Mouse (Mus musculus): ENCODE measurements around the gene Prkar1b. TPM values are rescaled to one million over a fixed set of nuclear protein-coding genes. Genes with fewer than 3 reads are reported as not detected.

Gene Prkar1b
- polyA plus RNA-seq, 1 experiment, result 5.1 TPM

DNA sequence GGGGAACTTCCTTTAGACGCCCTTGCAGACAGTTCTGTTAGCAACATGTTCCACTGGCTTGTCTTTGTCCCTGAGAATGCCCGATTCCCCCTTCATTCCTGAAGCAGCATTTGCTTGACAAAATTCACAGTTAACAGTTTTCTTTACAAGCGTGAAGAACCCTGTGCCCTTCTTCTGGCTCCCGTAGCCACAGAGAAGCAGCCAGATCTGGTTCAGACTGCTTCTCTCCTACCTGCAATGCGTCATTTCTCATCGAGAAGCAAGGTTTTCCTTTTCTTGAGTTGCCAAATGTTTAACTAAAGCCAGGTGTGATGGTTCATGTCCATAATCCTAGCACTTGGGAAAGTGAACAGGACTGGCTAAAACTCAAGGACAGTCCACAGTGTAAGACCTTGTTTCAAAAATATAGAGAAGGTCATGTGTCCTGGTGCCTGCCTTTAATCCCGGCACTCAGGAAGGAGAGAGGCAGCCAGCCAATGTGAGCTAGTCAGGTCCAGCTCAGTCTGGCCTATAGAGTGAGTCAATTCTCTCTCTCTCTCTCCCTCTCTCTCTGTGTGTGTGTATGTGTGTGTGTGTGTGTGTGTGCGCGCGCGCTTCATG lies 3.2 kb downstream of the Prkar1b start:
- no peak for DNase-seq (ENCODE audit: low read depth)

DNA sequence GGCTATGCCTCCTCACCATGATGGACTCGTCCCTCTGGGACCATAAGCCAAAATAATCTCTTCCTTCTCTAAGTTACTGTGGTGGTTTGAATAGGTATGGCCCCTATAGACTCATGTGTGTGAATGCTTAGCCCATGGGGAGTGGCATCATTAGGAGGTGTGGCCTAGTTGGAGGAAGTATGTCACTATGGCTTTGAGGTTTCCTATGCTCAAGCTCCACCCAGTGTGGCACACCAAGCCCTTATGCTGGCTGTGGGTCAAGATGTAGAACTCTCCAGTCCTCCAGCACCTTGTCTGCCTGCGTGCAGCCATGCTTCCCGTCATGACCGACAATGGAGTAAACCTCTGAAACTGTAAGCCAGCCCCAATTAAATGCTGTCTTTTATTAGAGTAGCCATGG lies 4.1 kb downstream of the Prkar1b start:
- DNase-seq (ENCODE audit: low read depth), result no peak

DNA sequence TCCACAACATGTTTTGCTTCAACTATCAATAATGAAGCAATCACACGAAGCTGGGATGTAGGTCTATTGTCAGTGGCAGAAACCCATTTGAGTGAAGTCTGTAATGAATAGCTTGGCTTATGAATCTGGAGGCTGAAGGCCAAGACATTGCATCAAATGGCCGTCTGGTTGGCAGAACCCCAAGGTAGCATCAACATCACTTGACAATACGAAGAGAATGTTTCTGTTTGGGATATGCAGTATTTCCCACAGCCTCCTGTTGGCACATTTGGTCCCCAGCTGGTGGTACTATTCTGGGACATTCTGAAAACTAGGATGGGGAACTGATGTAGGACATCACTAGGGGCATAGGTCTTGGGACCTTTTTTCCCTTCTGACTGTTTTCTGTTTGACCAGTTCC lies 5.9 kb downstream of the Prkar1b start:
- DNase-seq (ENCODE audit: low read depth), result no peak

DNA sequence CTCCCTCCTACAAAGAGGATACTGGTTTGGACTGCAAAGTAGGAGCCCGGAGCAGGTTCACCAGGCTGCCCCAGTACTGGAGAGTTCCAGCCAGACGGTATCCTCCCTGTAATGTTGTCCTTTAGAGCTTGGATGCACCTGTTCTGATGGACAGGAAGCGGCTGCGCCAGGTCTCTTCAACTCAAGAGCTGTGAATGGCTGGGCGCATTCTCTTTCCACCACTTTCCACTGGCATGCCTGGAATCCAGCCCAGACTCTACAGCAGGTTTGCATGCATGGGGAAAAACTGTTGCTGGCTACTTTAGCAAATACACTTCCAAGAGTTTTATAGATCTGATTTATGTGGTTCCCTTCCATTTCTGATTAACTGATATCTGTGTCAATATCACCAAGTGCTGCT lies 8.5 kb downstream of the Prkar1b start:
- DNase-seq (ENCODE audit: low read depth), result no peak

DNA sequence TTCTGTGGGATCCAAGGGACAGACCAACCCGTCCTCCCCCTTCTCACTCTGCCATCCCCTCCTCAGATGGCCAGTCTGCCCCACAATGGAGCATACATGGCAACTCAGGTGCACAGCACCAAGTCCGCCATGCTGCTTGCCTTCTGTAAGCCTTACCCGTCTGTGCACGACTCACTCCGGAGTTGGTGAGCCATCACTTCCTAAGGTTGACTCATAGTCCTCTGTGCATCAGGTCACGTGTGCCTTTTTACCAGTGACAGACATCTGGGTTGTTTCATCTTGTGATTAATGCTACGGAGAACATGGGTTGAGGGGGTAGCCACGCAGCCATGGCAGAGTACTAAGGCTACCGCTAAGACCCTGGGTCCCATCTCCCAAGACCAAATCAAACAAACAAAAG lies 9.2 kb downstream of the Prkar1b start:
- no peak for DNase-seq (ENCODE audit: low read depth)

DNA sequence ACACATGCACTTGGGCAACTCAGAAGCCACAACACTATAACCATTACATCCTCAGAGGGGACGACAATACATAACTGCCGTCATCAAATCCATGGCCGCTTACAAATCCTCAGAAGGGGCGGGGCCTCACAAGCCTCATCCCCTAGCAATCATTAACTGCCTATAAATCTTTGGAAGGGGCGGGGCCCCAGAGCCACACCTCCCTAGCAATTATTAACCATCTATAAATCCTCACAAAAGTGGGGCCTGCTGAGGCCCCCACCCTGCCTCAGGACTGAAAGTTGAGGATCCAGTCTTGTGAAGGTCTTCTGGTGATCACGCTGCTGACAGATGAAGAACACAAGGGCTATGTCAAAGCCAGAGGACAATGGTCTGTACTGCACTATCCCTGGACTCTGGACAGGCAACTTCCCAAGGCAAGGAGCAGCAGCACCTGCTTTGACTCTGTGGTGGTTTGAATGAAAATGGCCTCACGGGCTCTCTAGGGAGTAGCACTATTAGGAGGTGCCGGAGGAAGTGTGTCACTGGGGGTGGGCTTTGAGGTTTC lies 10.8 kb downstream of the Prkar1b start:
- no peak for DNase-seq (ENCODE audit: low read depth)

DNA sequence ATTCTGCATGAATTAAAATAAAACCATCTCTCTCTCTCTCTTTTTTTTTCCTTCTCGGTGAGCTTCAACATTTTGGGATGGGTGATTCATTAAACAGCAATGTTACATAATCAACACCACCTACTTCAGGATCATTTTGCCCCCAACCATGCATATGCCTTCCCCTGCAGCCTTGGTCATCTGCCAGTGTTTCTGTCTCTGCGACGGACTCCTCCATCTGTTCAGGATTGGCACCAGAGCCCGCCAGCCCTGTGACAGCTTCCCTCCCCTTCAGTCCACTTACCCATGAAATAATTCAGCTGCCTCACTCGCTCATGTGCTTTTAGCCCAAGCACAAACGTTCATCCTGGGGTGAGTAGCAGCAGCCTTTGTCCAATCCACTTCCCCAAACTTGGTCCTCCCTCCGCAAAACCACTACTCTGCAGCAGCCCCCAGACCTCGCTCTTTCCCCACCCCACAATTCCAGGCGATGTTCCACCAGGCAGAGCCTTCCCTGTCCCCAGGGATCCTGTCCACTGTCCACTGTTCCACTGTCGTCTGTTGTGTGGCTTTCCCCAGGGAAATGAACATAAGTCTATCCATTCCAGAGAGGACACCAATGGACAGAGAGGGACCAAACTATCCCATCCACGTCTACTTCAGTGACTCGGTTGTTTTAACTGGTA lies 11.4 kb downstream of the Prkar1b start:
- DNase-seq (ENCODE audit: low read depth), result no peak

DNA sequence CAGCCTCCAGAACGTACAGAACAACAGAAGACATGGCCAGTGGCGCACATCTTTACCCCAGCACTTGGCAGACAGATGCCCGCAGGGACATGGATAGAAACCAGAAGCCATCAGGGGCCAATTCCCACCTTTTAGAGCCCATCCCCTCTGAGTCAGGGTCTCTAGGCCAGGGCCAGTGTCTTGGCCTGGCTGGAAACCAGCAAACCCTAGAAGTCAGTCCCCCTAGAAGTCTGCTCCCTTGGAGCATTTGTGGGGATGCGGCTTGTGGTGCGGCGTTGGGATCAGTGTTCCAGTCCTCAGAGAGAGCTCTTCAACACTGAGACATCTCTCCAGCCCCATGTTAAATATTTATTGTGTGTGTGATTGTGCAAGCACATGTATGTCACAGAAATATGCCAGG lies 12.6 kb downstream of the Prkar1b start:
- DNase-seq (ENCODE audit: low read depth), result no peak

DNA sequence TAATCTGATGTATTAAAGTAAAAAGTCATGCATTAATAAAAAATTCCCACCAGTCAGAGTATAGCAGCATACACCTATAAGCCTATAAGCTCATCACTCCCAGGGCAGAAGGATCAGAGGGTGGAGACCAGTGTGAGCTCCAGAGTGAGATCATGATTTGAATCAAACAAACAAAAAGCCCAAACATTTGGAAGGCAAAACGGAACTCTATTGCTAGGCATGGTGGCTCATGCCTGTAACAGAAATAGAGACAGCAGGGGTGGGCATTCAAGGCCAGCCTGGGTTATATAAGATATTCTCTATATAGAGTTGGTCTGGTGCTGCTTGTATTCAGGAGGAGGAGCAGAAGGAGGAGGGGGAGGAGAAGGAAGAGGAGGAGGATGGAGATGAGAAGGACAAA lies 13.5 kb downstream of the Prkar1b start:
- no peak for DNase-seq (ENCODE audit: low read depth)

DNA sequence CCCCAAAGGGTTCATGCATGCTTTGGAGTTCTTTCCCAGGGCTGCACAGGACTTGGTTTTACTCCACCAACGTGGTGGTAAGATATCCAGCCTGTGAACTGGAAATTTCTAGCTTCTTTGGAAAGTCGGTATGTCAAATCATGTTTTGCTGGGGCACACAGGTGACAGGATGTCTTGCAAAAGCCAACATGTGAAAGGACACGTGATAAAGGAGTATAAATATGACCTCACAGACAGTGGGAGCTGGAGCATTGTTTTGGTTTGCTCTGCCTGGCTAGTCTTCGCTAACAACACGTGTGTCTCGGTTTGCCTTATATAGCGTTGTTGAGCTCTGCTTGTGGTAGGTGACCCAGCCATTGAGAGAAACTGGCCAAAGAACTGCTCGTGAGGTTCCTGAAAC lies 15.3 kb downstream of the Prkar1b start:
- no peak for DNase-seq (ENCODE audit: low read depth)

DNA sequence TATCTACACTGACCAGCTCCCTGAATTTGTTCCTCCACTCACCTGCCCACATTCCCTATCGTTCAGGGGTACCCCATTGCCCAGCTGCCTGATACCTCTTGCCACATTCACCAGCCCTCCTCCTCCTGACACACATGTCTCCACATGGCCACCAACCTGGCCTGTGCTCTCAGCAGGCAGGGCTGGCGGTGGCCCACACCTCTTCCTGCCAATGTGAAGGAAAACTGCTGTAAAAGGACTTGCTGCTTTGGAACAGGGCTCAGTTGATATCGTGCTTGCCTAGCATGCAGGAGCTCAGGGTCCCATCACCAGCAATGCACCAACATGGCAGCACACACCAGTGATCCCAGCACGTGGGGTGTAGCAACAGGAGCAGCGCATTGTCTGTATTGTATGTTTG lies 19.4 kb downstream of the Prkar1b start:
- DNase-seq (ENCODE audit: low read depth), result no peak

DNA sequence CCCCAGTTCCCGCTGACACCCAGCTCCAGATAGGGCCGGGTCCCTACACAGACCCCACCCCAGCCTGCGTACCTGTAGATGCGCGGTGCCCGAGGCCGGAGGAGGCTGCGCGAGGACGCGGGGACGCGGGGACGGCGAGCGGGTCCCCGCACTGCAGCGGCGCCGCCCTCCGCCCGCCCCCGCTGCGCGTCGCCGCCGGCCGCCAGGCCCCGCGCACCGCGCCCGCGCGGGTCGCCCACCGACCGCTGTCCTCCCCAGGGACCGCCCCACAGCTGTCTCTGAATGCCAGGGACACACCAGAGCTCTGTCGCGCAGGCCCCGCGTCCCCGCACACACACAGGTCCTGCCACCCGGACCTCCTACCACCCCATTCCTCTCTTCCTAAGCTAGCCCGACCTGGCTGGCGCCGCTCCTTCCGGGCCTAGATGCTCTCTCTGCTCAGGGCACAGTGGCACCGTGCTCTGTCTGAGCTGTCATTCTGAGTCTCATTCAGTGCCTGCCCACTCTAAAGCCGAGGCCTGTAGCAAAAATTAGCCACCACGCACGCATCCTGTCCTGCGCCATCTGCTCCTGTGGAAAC lies 20.1 kb downstream of the Prkar1b start:
- DNase-seq (ENCODE audit: low read depth), result no peak

DNA sequence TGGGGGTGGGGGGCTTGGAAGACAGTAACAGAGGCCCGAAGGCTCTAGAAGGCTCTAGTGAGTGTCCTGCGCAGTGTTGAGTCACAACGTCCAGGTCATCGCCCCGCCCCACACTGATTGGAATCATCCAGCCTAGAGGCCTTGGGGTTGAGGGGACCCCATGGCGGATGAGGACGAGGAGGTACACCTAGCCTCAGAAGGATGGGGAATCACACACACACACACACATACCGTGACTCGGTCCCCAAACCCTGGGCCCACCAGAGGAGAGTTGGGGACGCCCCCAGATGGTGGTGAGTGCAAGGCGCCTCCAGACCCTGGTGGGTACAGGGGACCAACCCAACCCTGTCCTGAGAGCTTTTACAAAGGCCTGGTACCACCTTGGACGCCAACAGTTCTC lies 20.7 kb downstream of the Prkar1b start:
- no peak for DNase-seq (ENCODE audit: low read depth)

DNA sequence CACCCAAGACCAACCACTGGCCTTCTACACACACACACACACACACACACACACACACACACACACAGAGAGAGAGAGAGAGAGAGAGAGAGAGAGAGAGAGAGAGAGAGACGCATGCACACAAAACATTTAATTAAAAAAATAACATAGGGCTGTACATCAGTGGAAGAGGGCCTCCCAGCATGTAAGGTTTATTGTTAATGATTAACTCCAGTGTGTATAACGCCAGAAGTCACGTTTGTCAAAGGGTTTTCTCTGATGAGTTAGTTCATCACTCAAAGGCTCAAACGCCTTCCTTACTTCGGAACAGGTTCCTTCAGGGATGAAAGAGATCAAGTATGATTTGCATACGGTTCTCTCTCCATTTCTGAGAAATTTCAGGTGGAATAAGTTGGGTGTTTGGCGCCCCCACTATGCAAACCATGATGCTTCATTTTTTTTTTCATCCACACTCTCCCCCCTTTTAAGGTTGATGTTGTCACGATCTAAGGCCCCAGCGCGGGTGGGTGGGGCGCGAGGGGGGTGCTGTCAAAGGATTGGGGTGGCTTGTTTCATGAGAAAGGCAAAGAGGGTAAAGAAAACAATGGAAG lies 21.2 kb downstream of the Prkar1b start:
- DNase-seq (ENCODE audit: low read depth), result no peak

DNA sequence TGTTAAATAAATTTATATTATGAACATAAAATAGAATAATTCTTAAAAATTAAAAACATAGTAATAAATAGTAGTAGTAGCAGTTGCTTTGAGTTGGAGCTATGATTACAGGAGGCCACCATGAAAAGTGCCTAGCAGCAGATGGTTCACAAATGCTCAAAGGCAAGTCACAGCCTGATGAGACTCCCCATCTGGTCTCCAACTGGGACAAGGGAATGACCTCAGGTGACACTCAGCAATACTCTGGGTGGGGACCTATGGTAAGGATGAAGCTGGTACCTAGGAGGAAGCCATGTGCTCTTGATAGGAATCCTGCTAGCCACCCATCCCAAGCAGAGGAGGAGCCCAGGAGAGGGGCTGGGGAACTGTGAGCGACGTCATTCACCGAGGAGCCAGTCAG lies 24.1 kb downstream of the Prkar1b start:
- no peak for DNase-seq (ENCODE audit: low read depth)

DNA sequence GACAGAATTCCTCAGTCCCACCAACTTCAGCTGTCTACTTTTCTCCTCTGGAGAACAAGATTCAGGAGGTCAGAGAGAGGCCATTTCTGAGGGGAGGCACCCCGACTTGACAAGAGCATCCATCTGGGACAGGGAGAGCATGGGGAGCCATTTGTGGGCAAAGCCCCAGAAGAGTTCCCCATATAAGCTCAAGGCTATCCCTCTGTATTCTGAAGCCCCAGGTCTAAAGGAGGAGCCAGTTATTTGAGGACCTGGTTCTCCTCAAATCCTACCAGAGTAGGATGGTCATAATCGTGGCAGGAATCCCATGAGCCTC lies 30.9 kb downstream of the Prkar1b start:
- DNase-seq (ENCODE audit: low read depth), result no peak

DNA sequence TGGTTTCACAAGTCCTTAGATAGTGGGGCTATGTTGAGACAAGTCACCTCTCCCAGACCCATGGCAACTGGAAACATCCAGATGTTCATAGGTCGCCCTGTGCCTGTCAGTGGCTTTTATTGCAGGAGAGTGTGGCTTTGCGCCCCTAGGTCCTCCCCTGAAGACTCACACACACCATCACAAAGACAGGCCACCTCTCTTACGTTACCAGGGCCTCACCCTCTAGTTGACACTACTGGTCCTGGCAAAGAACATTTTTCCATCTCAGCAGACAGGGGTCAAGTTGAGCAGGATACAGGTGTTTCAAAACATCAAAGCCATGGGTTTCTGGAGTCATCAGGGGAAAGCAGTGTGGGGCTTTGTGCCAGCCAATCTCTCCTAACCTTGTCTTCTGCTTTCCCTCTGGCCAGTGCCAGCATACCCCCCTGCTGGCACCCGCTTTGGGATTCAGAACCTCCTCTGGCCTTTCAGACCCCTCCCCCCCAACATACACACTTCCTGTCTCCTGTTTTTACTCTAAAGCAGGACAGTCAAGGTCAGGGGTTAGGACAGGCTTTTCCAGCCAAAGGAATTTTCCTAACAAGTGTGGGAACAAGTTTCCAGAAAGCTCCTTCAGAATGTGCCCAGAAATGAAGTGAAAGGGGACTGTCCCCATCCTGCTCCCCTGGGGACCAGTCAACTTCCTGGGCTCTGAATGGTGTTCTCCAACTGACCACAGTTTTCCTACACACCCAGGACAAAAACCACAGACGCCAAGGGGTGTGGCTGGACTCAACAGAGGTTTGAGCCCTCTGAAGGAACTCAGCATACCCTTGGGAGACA lies 31.5 kb downstream of the Prkar1b start:
- DNase-seq (ENCODE audit: low read depth), result no peak

DNA sequence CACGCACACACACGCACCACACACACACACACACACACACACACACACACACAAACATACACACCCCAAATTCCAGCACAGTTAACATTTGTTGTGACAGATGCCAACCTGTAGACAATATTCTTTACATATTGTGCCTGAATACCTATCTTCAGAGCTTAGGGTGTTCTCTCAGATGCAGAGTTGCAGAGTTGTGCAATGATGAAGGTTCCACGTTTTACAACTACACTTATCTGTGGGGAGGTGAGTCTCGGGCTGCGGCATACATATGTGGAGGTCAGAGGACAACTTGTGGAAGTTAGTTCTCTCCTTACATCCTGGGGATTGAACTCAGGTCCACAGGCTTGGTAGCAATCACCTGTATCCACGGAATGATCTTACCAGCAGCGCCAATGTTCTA lies 34.3 kb downstream of the Prkar1b start:
- no peak for DNase-seq (ENCODE audit: low read depth)

DNA sequence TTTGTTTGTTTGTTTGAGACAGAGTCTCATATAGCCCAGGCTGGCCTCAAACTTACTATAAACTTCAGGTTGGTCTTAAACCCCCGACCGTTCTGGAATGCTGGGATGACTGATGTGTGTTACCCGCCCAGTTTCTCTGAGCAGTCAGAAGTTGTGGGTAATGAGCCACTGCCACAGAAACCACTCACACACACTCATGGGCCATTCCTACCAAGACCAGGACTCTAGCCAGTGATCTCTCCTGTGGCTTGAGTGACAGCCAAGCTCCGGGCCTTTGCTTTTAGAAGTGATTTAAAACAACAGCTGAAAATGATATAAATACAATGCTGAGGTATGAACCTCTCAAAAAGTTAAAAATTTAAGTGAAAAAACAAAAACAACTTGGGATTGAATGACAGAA lies 34.9 kb downstream of the Prkar1b start:
- DNase-seq (ENCODE audit: low read depth), result no peak

DNA sequence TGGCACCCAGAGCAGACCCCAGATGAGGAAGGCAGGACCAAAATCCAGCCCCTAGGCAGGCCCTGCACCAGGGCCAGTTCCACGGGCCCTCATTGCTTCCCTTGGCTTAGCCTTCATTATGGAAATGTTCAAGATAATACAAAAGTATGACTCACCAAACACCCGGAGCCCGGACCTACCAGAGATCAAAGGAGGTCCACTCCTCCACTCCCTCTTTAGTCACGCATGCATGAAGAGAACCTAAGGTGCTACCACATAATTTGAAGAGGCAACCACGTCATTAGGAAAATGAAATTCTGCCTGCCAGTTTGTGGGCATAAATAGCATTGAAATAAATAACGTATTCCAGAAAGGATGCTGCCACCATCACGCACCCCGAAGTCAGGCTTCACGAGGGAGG lies 37.4 kb downstream of the Prkar1b start:
- no peak for DNase-seq (ENCODE audit: low read depth)

DNA sequence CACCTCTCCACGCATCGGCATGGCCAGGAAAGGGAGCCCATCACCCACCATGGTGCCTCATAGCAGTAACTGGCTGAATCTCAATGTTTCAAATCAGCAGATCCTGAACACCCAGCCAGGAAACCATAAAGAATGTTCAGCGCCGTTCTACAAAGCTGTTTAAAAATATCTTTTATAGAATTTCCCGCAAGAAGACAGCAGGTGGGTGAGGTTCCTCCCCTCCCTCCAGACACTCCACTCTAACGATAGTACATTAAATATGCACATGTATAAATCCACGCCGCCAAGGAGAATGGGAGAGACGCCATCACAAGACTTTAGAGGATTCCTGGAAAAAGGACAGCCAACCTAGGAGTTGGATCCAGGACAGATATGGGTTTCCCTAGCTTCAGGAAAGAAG lies 37.8 kb downstream of the Prkar1b start:
- no peak for DNase-seq (ENCODE audit: low read depth)

DNA sequence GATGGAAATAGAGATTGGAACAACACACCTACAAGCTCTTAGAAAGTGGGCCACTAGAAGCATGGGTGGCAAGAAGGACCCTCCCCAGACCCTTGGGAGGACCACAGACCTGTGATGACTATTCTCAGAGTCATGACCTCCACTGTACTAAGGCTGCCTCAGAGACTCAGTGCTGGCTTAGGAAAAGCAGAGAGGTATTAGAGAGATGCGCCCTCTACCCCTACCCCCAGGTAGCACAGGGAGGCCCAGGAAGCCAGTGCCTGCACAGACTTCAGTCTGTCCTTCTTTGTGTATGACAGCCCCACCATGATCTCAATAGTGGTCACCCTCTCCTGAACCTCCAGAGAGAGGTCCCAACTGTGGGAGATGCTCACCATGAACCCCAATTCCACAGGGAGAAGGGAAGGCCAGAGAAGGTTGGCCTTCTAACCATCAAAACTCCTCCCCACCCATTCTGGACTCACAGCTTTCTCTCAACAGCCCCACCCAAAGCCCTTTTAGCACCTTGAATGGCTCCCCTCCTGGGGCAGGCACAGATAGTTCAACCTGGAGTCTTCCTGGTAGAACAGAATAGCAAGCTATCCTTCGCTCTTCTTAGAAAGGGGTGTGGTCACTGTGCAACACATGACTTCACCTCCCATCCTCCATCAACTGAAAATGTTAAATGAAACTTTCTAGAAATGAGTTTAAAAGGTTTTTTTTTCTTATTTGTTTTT lies 39.5 kb downstream of the Prkar1b start:
- no peak for DNase-seq (ENCODE audit: low read depth)

Data from gonadal fat pad, adult 2 months (tissue).